Mouse (Mus musculus) limb, embryonic 11.5 days (tissue): ENCODE data around the gene Gcnt3. TPM values are rescaled to one million over a fixed set of nuclear protein-coding genes. Genes with fewer than 3 reads are reported as not detected.
A peak's percentile ranks its signal among the peaks of the same experiment; 100 is the strongest.

Experiments used
- ATAC-seq: fragments of 200-750 bp; cut with Nextera tagmentation; 2 replicates; pipeline ENCODE4 v1.8.0; 2017; ENCODE audit warnings: low read depth; ENCODE audit not compliant: insufficient number of reproducible peaks, low FRiP score, low TSS enrichment
- DNase-seq: peaks from one replicate; pipeline ENCODE4 v3.0.0-alpha.2; 2015; ENCODE audit warnings: low spot score
- H3K27ac ChIP-seq: fragments of 300-500 bp; sonication (generic); replicated peaks from 2 replicates; pipeline ENCODE4 v1.5.1; 2014; ENCODE audit warnings: low read depth, mild to moderate bottlenecking, low read length
- H3K27me3 ChIP-seq: fragments of 300-500 bp; sonication (generic); 2 replicates; pipeline ENCODE4 v1.6.1; 2014; ENCODE audit warnings: mild to moderate bottlenecking, low read length, mixed read lengths; ENCODE audit not compliant: control insufficient read depth, insufficient read depth
- H3K36me3 ChIP-seq: fragments of 300-500 bp; sonication (generic); 2 replicates; pipeline ENCODE4 v1.6.1; 2014; ENCODE audit warnings: mild to moderate bottlenecking, low read length, moderate library complexity, mixed read lengths; ENCODE audit not compliant: control insufficient read depth, insufficient read depth
- H3K4me1 ChIP-seq: fragments of 300-500 bp; sonication (generic); 2 replicates; pipeline ENCODE4 v1.6.1; 2014; ENCODE audit warnings: low read length, mixed read lengths; ENCODE audit not compliant: control insufficient read depth, insufficient read depth
- H3K4me2 ChIP-seq: fragments of 300-500 bp; sonication (generic); 2 replicates; pipeline ENCODE4 v1.6.1; 2014; ENCODE audit warnings: low read depth, mild to moderate bottlenecking, moderate library complexity; ENCODE audit not compliant: severe bottlenecking
- H3K4me3 ChIP-seq: fragments of 300-500 bp; sonication (generic); 2 replicates; pipeline ENCODE4 v1.5.1; 2014; ENCODE audit warnings: low read depth, low read length
- H3K9ac ChIP-seq: fragments of 300-500 bp; sonication (generic); 2 replicates; pipeline ENCODE4 v1.6.1; 2014; ENCODE audit warnings: mild to moderate bottlenecking, low read length
- H3K9me3 ChIP-seq: fragments of 300-500 bp; sonication (generic); 2 replicates; pipeline ENCODE4 v1.6.1; 2016; ENCODE audit warnings: low read length; ENCODE audit not compliant: control insufficient read depth
- WGBS: fragments of 180-500 bp; shearing (Covaris S2); extraction: QIAGEN DNeasy Blood & Tissue Kit; methylation state at CpG from one replicate; pipeline ENCODE4 v1.1.7; 2014; 5-methylcytosine and 5-hydroxymethylcytosine counted together
- polyA plus RNA-seq: library from polyadenylated mRNA; unstranded; fragments of >200 nt; fragmentation: Nextera tagmentation; extraction: Ambion mirVana; gene quantifications from 2 replicates; pipeline ENCODE4 v1.2.1, GENCODE M21; 2014

Gene Gcnt3
- polyA plus RNA-seq, 1 experiment from 2014 or later, result not detected

DNA sequence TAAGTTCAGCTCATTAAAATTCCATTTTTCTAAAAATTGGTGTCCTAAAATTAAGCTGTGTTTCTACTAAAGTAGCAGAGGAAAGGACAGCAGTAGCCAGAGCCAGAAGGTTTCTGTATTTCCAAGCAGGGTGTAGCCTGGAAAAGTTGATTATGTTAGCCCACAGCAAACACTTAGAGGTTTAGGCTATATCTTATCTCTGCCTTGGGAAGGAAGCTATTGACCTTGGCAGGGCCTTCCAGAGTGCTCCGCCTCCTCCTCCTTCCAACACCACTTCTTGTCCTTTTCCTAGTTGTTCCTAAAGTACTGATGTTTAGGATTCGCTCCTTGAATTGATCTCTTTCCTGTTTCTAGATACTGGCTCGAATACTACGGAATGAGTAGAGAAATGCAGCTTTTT is 15.8 kb downstream of the Gcnt3 start:
- Histone ChIP-seq H3K4me1 (no peaks in the 10 kb centered on the region), H3K4me2 (no peak overlapping the region), H3K27ac (no peak overlapping the region), H3K9me3 (no peaks in the 10 kb centered on the region; the same call in 1 of the 2 replicates), H3K27me3 (no peaks in the 10 kb centered on the region), H3K4me3 (no peak overlapping the region), H3K9ac (no peak overlapping the region), H3K36me3 (0 out of 2 replicates have a peak, but pooled peaks cover 2% of the 10 kb centered on the region)
- WGBS, result 91% methylated on average over 4 of the region's 4 CpGs
- DNase-seq, result no peak
- ATAC-seq, result no peak

DNA sequence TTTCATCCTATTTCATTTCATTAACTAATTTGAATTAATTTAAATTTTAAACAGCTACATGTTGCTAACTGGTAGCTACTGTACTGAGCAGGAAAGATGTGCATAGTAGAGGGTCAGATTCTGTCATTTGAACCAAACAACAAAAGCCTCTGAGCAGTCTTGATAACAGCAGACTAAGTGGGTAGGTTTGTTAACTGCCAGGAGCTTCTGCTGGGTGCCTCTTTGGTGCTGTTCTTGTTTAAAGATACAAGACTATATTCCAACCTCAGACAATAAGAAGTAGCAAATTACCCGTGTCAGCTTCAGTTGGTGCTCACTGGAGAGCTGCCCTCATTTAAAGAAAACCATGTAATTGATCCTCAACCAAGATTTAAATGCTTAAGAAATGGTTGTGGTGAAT is 16.3 kb downstream of the Gcnt3 start:
- Histone ChIP-seq H3K4me2 (no peak overlapping the region), H3K36me3 (0 out of 2 replicates have a peak, but pooled peaks cover 2% of the 10 kb centered on the region), H3K9me3 (no peaks in the 10 kb centered on the region; the same call in 1 of the 2 replicates), H3K4me1 (no peaks in the 10 kb centered on the region), H3K9ac (no peak overlapping the region), H3K27ac (no peak overlapping the region), H3K27me3 (no peaks in the 10 kb centered on the region), H3K4me3 (no peak overlapping the region)
- ATAC-seq (no peak), DNase-seq (no peak)
- 92% methylated on average over 1 of the region's 1 CpGs for WGBS

DNA sequence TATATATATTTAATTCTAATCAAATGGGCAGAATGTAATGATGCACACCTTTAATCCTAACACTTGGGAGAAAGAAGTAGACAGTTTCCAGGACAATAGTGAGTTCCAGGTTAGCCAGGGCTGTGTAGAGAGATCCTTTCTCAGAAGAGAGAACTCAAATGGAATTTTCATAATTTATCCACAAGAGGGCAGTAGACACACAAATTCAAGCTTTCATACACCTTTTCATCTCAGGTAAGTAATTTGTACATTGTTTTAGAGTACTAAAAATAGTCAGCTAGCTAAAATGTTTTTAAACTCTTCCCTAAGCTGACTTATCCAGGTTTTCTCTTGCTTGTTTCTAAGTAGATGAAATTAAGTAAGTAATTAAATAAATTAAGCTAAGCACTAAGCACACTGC is 19.0 kb downstream of the Gcnt3 start:
- H3K36me3 ChIP-seq, result 0 out of 2 replicates have a peak, but pooled peaks cover 2% of the 10 kb centered on the region

DNA sequence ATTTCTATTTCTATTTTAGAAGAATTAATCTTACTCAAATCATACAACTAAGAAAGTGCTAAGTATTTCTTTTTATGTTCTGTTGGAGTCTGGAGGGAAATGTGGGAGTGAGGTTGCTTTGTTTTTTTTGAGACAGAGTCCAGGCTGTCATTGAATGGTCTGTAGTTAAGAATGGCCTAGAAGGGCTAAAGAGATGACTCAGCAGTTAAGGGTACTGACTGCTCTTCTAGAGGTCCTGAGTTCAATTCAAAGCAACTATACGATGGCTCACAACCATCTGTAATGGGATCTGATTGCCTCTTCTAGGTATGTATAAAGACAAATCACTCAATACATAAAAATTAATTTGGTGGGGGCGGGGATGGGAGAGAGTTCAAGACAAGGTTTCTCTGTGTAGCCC is 22.3 kb downstream of the Gcnt3 start:
- H3K27me3 ChIP-seq, result no peaks in the 10 kb centered on the region
- H3K36me3 ChIP-seq, result no peaks in the 10 kb centered on the region
- H3K4me2 ChIP-seq, result no peak overlapping the region
- H3K4me1 ChIP-seq, result peaks cover 6% of the 10 kb centered on the region; the same call in 1 of the 2 replicates
- 90% methylated on average over 2 of the region's 2 CpGs for WGBS
- no peaks in the 10 kb centered on the region for H3K9me3 ChIP-seq
- no peak overlapping the region for H3K4me3 ChIP-seq
- H3K9ac ChIP-seq, result no peak overlapping the region
- H3K27ac ChIP-seq, result no peak overlapping the region
- no peak for DNase-seq
- no peak for ATAC-seq

More for the DNA sequence above, 19.0 kb downstream of the Gcnt3 start:
- H3K4me1 ChIP-seq, result peaks cover under 1% of the 10 kb centered on the region; the same call in 1 of the 2 replicates
- H3K4me2 ChIP-seq, result no peak overlapping the region
- H3K9me3 ChIP-seq, result no peaks in the 10 kb centered on the region
- H3K27ac ChIP-seq, result no peak overlapping the region
- H3K27me3 ChIP-seq, result no peaks in the 10 kb centered on the region
- DNase-seq (no peak), ATAC-seq (no peak)
- H3K4me3 ChIP-seq, result no peak overlapping the region
- H3K9ac ChIP-seq, result no peak overlapping the region

DNA sequence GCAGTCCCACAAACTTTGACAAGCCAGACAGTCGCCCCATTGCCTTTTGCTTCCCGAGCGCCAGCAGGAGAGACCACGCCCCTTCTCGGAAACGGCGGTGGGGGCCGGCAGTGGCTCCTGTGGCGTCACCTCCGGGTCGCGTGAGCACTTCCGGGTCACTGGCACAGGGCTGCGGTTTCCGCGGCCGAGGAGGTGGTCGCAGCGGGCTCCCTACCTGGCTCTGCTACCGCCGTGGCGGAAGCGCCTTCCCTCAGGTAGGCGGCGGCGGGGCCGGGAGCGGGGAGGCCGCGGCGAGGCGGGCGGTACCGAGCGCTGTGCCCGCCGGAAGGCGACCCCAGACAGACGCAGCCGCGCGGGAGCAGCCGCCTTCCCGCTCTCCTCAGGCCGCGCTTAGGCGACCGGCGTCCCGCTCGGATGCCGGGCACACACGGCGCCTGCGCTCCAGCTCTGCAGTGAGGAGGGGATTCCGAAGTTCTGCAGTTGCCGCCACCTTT is 25.4 kb downstream of the Gcnt3 start, which contains the start of gene Gtf2a2:
Gene Gtf2a2, plus strand, starts transcription at position 143 of the 494 bp plus-strand sequence.
- H3K4me2 ChIP-seq, result peak within 1 kb of the TSS; percentile 67
- no peaks in the 10 kb centered on the region for H3K9me3 ChIP-seq
- peak within 1 kb of the TSS; percentile 86 for H3K4me3 ChIP-seq
- peak within 1 kb of the TSS; percentile 91 for H3K27ac ChIP-seq
- H3K27me3 ChIP-seq, result no peaks in the 10 kb centered on the region
- DNase-seq, result peak; percentile 97
- peaks cover 6% of the 10 kb centered on the region; the same call in 1 of the 2 replicates for H3K36me3 ChIP-seq
- ATAC-seq, result peak; percentile 94
- H3K9ac ChIP-seq, result peak within 1 kb of the TSS; percentile 93
- WGBS, result 1% methylated on average over 55 of the region's 57 CpGs
- peaks cover 6% of the 10 kb centered on the region; the same call in 1 of the 2 replicates for H3K4me1 ChIP-seq

DNA sequence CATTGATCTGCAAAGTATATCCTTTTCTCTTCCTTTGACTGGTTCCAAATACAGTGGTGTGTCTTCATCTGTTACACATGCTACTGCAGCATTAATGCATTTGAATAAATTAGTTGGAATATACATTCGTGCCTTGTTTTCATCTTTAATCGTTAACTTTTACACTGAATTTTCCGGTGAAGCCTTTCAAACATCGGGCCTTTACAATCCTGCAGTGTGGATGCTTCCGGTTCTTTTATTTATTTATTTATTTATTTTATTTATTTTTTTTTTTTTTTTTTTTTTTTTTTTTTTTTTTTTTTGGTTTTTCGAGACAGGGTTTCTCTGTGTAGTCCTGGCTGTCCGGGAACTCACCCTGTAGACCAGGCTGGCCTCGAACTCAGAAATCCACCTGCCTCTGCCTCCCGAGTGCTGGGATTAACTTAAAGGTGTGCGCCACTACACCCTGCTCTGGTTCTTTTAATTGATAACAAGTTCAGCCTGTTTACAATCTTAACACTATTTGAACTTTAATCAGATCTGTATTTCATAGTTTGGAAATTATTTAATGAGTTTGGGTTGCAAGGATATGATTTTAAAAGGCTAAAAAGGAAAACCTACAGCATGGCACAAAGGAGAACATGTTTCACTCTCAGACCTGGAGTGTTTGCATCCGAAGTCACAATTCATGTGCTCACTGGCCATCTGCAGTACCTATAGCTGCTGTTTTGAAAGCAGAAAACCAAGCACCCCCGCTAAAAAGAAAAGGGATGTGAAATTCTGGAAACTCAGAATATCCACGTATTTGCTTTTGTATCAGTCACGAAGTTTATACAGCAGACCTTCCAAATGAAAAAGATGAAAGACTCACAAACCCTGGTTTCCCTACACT is 26.1 kb downstream of the Gcnt3 start:
- no peak for DNase-seq
- peak overlapping the region; percentile 67 for H3K4me2 ChIP-seq
- H3K36me3 ChIP-seq, result peaks cover 6% of the 10 kb centered on the region; the same call in 1 of the 2 replicates
- peak overlapping the region; percentile 91 for H3K27ac ChIP-seq
- H3K4me1 ChIP-seq, result peaks cover 6% of the 10 kb centered on the region; the same call in 1 of the 2 replicates
- H3K9me3 ChIP-seq, result no peaks in the 10 kb centered on the region
- ATAC-seq, result 0 out of 2 replicates have a peak, but pooled peaks have one; percentile 36
- 67% methylated on average over 13 of the region's 14 CpGs for WGBS
- no peaks in the 10 kb centered on the region for H3K27me3 ChIP-seq
- peak overlapping the region; percentile 86 for H3K4me3 ChIP-seq
- H3K9ac ChIP-seq, result peak overlapping the region; percentile 93; the same call in 1 of the 2 replicates

DNA sequence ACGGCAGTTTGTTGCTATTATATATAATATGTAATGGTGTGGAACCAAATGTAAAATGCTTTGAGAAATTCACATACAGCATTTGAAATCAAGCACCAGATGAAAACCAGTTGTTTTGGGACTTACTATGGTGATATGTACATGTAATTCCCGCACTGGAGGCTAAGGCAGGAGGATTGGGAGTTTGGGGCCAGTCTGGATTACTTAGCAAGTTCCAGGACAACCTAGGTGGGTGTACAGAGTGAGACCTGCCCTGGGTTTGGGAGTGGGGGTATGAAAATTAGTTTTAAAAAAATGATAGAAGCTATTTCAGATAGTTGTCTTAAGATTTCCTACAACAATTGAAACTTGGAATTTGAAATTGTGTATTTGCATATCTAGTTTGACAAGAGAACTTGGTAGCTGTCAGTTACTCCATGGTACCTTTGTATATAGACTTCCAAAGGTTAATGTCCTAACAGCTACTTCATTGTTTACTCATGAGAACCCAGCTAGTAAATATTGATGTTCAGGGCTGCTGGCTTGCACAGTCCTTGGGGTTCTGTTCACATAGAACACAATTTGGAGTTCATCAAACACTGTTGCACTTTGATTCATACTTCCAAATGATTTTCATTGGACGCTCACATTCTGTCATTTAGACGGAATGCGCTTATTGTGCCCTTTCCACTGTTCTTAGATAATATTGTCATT is 27.0 kb downstream of the Gcnt3 start:
- Histone ChIP-seq H3K27ac (no peak overlapping the region), H3K4me2 (no peak overlapping the region), H3K9me3 (no peaks in the 10 kb centered on the region), H3K9ac (no peak overlapping the region), H3K4me3 (no peak overlapping the region), H3K27me3 (no peaks in the 10 kb centered on the region), H3K36me3 (peaks cover 6% of the 10 kb centered on the region; the same call in 1 of the 2 replicates), H3K4me1 (peaks cover 6% of the 10 kb centered on the region; the same call in 1 of the 2 replicates)
- DNase-seq, result no peak
- WGBS, result 97% methylated on average over 5 of the region's 5 CpGs
- no peak for ATAC-seq

DNA sequence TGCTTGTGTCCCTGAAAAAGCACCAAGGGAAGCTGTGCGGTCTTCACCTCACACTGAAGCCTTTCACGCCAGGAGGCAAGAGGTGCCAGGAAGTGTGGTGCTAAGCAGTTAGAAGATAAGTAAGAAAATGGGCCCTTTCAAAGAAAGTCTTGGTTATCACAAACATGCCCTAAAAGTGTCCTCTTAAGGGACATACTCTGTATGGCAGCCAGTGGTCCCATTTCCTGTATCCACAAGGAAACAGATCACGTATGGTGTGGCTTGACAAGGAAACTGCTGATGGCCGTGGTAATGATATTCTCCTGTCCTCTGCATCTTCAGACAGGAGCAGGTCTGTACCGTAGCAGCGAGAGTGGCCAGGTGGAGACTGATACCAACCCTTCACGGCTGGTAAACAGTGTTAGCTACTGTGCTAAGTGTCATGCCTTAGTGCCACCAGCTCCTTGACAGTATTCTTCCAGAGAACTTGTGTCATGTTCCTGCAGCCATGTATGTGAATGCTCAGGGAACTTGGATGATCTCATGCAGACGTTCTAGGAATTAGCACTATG is 28.1 kb downstream of the Gcnt3 start:
- peaks cover 6% of the 10 kb centered on the region; the same call in 1 of the 2 replicates for H3K4me1 ChIP-seq
- no peak overlapping the region for H3K4me2 ChIP-seq
- H3K27ac ChIP-seq, result no peak overlapping the region
- H3K9me3 ChIP-seq, result no peaks in the 10 kb centered on the region
- no peaks in the 10 kb centered on the region for H3K27me3 ChIP-seq
- H3K36me3 ChIP-seq, result peaks cover 6% of the 10 kb centered on the region; the same call in 1 of the 2 replicates
- H3K9ac ChIP-seq, result no peak overlapping the region
- WGBS, result 80% methylated on average over 8 of the region's 8 CpGs
- no peak for DNase-seq
- ATAC-seq, result no peak
- no peak overlapping the region for H3K4me3 ChIP-seq
